Mouse (Mus musculus) lung, adult 18-20 months (tissue): ENCODE measurements around the gene Mff.

Experiments used
- DNase-seq, 2 experiments: peaks; one replicate each; pipeline ENCODE4 v3.0.0; 2022; ENCODE audit warnings: mixed read lengths in 2 of 2

Gene Mff

GRCm38 (mm10) chr1:82772428-82772827 lies 47.7 kb downstream of the Mff start:
- no peak for DNase-seq

GRCm38 (mm10) chr1:82773208-82773607 lies 48.5 kb downstream of the Mff start:
- DNase-seq: no peak

- DNase-seq: no peak
These were observed 50.6 kb downstream of the Mff start for GRCm38 (mm10) chr1:82775293-82775692.

- no peak for DNase-seq
These were observed 54.8 kb downstream of the Mff start for GRCm38 (mm10) chr1:82779388-82779966.

- DNase-seq: peak in 1 of 2 experiments; percentile 70
These were observed 58.9 kb downstream of the Mff start for GRCm38 (mm10) chr1:82783559-82783958.

- peak; percentile 79 to 85 for DNase-seq
These were observed 60.9 kb downstream of the Mff start for GRCm38 (mm10) chr1:82785546-82785945.

GRCm38 (mm10) chr1:82787414-82787813 lies 62.7 kb downstream of the Mff start:
- DNase-seq: peak; percentile 73 to 90

GRCm38 (mm10) chr1:82788070-82788469 lies 63.4 kb downstream of the Mff start:
- no peak for DNase-seq

- DNase-seq: no peak
These were observed 66.4 kb downstream of the Mff start for GRCm38 (mm10) chr1:82791105-82791504.

GRCm38 (mm10) chr1:82792238-82792637 lies 67.5 kb downstream of the Mff start:
- no peak for DNase-seq

- DNase-seq: no peak
These were observed 68.4 kb downstream of the Mff start for GRCm38 (mm10) chr1:82793110-82793509.

- DNase-seq: no peak
These were observed 69.3 kb downstream of the Mff start for GRCm38 (mm10) chr1:82793986-82794385.

GRCm38 (mm10) chr1:82795211-82795610 lies 70.5 kb downstream of the Mff start:
- no peak for DNase-seq

- DNase-seq: peak; percentile 27 to 33
These were observed 71.2 kb downstream of the Mff start for GRCm38 (mm10) chr1:82795702-82796443.

- DNase-seq: no peak
These were observed 72.4 kb downstream of the Mff start for GRCm38 (mm10) chr1:82797088-82797487.

GRCm38 (mm10) chr1:82798304-82798703 lies 73.6 kb downstream of the Mff start:
- peak; percentile 15 to 29 for DNase-seq

- DNase-seq: peak; percentile 17 to 25
These were observed 74.2 kb downstream of the Mff start for GRCm38 (mm10) chr1:82798922-82799321.

- DNase-seq: no peak
These were observed 76.6 kb downstream of the Mff start for GRCm38 (mm10) chr1:82801105-82801783.
